Mouse (Mus musculus): ENCODE measurements around the gene Rnpep.

The Rnpep gene

GRCm38 (mm10) chr1:135283826-135284291 lies at the start of gene Rnpep:
TSS of gene Rnpep (minus strand) at chr1:135284084.
- peak; percentile 82 for DNase-seq (ENCODE audit: low spot score)

GRCm38 (mm10) chr1:135330578-135330977 lies 46.7 kb upstream of the Rnpep start:
- no peak for DNase-seq (ENCODE audit: low spot score)

- no peak for DNase-seq (ENCODE audit: low spot score)
These were observed 44.5 kb upstream of the Rnpep start for GRCm38 (mm10) chr1:135328368-135328767.

GRCm38 (mm10) chr1:135325934-135326333 lies 42.0 kb upstream of the Rnpep start:
- no peak for DNase-seq (ENCODE audit: low spot score)

GRCm38 (mm10) chr1:135324571-135324970 lies 40.7 kb upstream of the Rnpep start, which contains the start of gene Lmod1:
TSS of gene Lmod1 (plus strand) at chr1:135324807.
- DNase-seq (ENCODE audit: low spot score) = peak; percentile 84

GRCm38 (mm10) chr1:135323367-135323901 lies 39.5 kb upstream of the Rnpep start:
- no peak for DNase-seq (ENCODE audit: low spot score)

GRCm38 (mm10) chr1:135313284-135314031 lies 29.6 kb upstream of the Rnpep start, which contains the start of gene Timm17a:
TSS of gene Timm17a (minus strand) at chr1:135313778.
- peak; percentile 97 for DNase-seq (ENCODE audit: low spot score)

GRCm38 (mm10) chr1:135312201-135312600 lies 28.3 kb upstream of the Rnpep start:
- no peak for DNase-seq (ENCODE audit: low spot score)

GRCm38 (mm10) chr1:135311356-135311755 lies 27.5 kb upstream of the Rnpep start:
- DNase-seq (ENCODE audit: low spot score) = no peak

GRCm38 (mm10) chr1:135290908-135291307 lies 7.0 kb upstream of the Rnpep start:
- DNase-seq (ENCODE audit: low spot score) = no peak

- no peak for DNase-seq (ENCODE audit: low spot score)
These were observed 2.4 kb upstream of the Rnpep start for GRCm38 (mm10) chr1:135286311-135286710.

GRCm38 (mm10) chr1:135283287-135283825 lies 528 bp downstream of the Rnpep start:
- DNase-seq (ENCODE audit: low spot score) = peak; percentile 63

GRCm38 (mm10) chr1:135282536-135283286 lies 1.2 kb downstream of the Rnpep start:
- peak; percentile 33 for DNase-seq (ENCODE audit: low spot score)

GRCm38 (mm10) chr1:135281841-135282240 lies 2.0 kb downstream of the Rnpep start:
- DNase-seq (ENCODE audit: low spot score) = no peak

GRCm38 (mm10) chr1:135280646-135281045 lies 3.2 kb downstream of the Rnpep start:
- no peak for DNase-seq (ENCODE audit: low spot score)

- DNase-seq (ENCODE audit: low spot score) = no peak
These were observed 12.5 kb downstream of the Rnpep start for GRCm38 (mm10) chr1:135271371-135271770.

GRCm38 (mm10) chr1:135267663-135268446 lies 16.0 kb downstream of the Rnpep start:
- DNase-seq (ENCODE audit: low spot score) = no peak

- no peak for DNase-seq (ENCODE audit: low spot score)
These were observed 18.1 kb downstream of the Rnpep start for GRCm38 (mm10) chr1:135265834-135266233.

GRCm38 (mm10) chr1:135263316-135263715 lies 20.6 kb downstream of the Rnpep start:
- DNase-seq (ENCODE audit: low spot score) = no peak

- DNase-seq (ENCODE audit: low spot score) = no peak
These were observed 21.6 kb downstream of the Rnpep start for GRCm38 (mm10) chr1:135262329-135262728.

- no peak for DNase-seq (ENCODE audit: low spot score)
These were observed 23.0 kb downstream of the Rnpep start for GRCm38 (mm10) chr1:135260931-135261330.

GRCm38 (mm10) chr1:135259128-135259436 lies 24.8 kb downstream of the Rnpep start:
- DNase-seq (ENCODE audit: low spot score) = peak; percentile 96
